Mouse (Mus musculus) lung, embryonic 16.5 days (tissue): ENCODE measurements at regions not wholly inside any gene's neighbourhood (a gene's known extent, or its start where the extent isn't known, plus 50 kb on each side); places are given as distances from the start of the nearest gene placed in this dataset.

Experiments used
- ATAC-seq: fragments of 200-750 bp; cut with Nextera tagmentation; 2 replicates; pipeline ENCODE4 v1.8.0; 2017; ENCODE audit warnings: low read depth, mild to moderate bottlenecking, moderate library complexity
- H3K27ac ChIP-seq: fragments of 300-500 bp; sonication (generic); 2 replicates; pipeline ENCODE4 v1.5.1; 2014; ENCODE audit warnings: mild to moderate bottlenecking, control low read depth, low read length
- H3K27me3 ChIP-seq: fragments of 300-500 bp; sonication (generic); 2 replicates; pipeline ENCODE4 v1.6.1; 2014; ENCODE audit warnings: low read depth, low read length, mixed read lengths; ENCODE audit not compliant: control insufficient read depth, insufficient read depth
- H3K36me3 ChIP-seq: fragments of 300-500 bp; sonication (generic); 2 replicates; pipeline ENCODE4 v1.6.1; 2014; ENCODE audit warnings: low read length; ENCODE audit not compliant: control insufficient read depth, insufficient read depth
- H3K4me1 ChIP-seq: fragments of 300-500 bp; sonication (generic); replicated peaks from 2 replicates; pipeline ENCODE4 v1.6.1; 2014; ENCODE audit warnings: low read length, mixed read lengths; ENCODE audit not compliant: control insufficient read depth, insufficient read depth
- H3K4me2 ChIP-seq: fragments of 300-500 bp; sonication (generic); 2 replicates; pipeline ENCODE4 v1.6.1; 2014; ENCODE audit warnings: low read depth, low read length, control low read depth
- H3K4me3 ChIP-seq: fragments of 300-500 bp; sonication (generic); 2 replicates; pipeline ENCODE4 v1.5.1; 2014; ENCODE audit warnings: mild to moderate bottlenecking, low read length, control low read depth
- H3K9ac ChIP-seq: fragments of 300-500 bp; sonication (generic); 2 replicates; pipeline ENCODE4 v1.6.1; 2014; ENCODE audit warnings: low read length, control low read depth
- H3K9me3 ChIP-seq: fragments of 300-500 bp; sonication (generic); 2 replicates; pipeline ENCODE4 v1.6.1; 2016; ENCODE audit warnings: low read length; ENCODE audit not compliant: control insufficient read depth
- WGBS: fragments of 180-500 bp; shearing (Covaris S2); extraction: QIAGEN DNeasy Blood & Tissue Kit; methylation state at CpG from one replicate; pipeline ENCODE4 v1.1.7; 2014; 5-methylcytosine and 5-hydroxymethylcytosine counted together

- Histone ChIP-seq H3K4me1 (no peaks in the 10 kb centered on the region), H3K4me2 (no peak overlapping the region), H3K9ac (no peak overlapping the region), H3K36me3 (no peaks in the 10 kb centered on the region), H3K9me3 (no peaks in the 10 kb centered on the region), H3K27me3 (no peaks in the 10 kb centered on the region), H3K27ac (no peak overlapping the region), H3K4me3 (no peak overlapping the region)
- ATAC-seq = no peak
- 39% methylated on average over 1 of the region's 1 CpGs for WGBS
These were observed 112.8 kb upstream of the Trib2 start for GRCm38 (mm10) chr12:15929541-15929940.

GRCm38 (mm10) chr12:15918291-15918690 is 101.6 kb upstream of the Trib2 start:
- no peaks in the 10 kb centered on the region for H3K4me1 ChIP-seq
- WGBS = 56% methylated on average over 1 of the region's 1 CpGs

GRCm38 (mm10) chr12:15912959-15913358 is 96.2 kb upstream of the Trib2 start:
- no peaks in the 10 kb centered on the region for H3K4me1 ChIP-seq
- no peak overlapping the region for H3K4me2 ChIP-seq
- H3K9ac ChIP-seq = no peak overlapping the region
- H3K27ac ChIP-seq = no peak overlapping the region
- 61% methylated on average over 1 of the region's 1 CpGs for WGBS
- no peak overlapping the region for H3K4me3 ChIP-seq
- ATAC-seq = no peak
- H3K27me3 ChIP-seq = no peaks in the 10 kb centered on the region
- H3K9me3 ChIP-seq = no peaks in the 10 kb centered on the region
- H3K36me3 ChIP-seq = no peaks in the 10 kb centered on the region

More at GRCm38 (mm10) chr12:15918291-15918690, 101.6 kb upstream of the Trib2 start:
- no peaks in the 10 kb centered on the region for H3K9me3 ChIP-seq
- H3K27me3 ChIP-seq = no peaks in the 10 kb centered on the region
- H3K36me3 ChIP-seq = no peaks in the 10 kb centered on the region
- ATAC-seq = no peak
- no peak overlapping the region for H3K4me3 ChIP-seq
- H3K27ac ChIP-seq = no peak overlapping the region
- H3K9ac ChIP-seq = no peak overlapping the region
- H3K4me2 ChIP-seq = no peak overlapping the region

GRCm38 (mm10) chr12:15912491-15912890 is 95.8 kb upstream of the Trib2 start:
- H3K27ac ChIP-seq = no peak overlapping the region
- H3K27me3 ChIP-seq = no peaks in the 10 kb centered on the region
- H3K36me3 ChIP-seq = no peaks in the 10 kb centered on the region
- H3K9me3 ChIP-seq = no peaks in the 10 kb centered on the region
- no peak for ATAC-seq
- no peak overlapping the region for H3K9ac ChIP-seq
- WGBS = 95% methylated on average over 3 of the region's 3 CpGs
- no peaks in the 10 kb centered on the region for H3K4me1 ChIP-seq
- no peak overlapping the region for H3K4me3 ChIP-seq
- H3K4me2 ChIP-seq = no peak overlapping the region

GRCm38 (mm10) chr12:15911254-15911991 is 94.7 kb upstream of the Trib2 start:
- no peaks in the 10 kb centered on the region for H3K36me3 ChIP-seq
- H3K27ac ChIP-seq = no peak overlapping the region
- H3K4me3 ChIP-seq = no peak overlapping the region
- no peaks in the 10 kb centered on the region for H3K27me3 ChIP-seq
- no peak overlapping the region for H3K4me2 ChIP-seq
- H3K9ac ChIP-seq = no peak overlapping the region
- WGBS = 65% methylated on average over 1 of the region's 1 CpGs
- no peaks in the 10 kb centered on the region for H3K4me1 ChIP-seq
- no peak for ATAC-seq
- no peaks in the 10 kb centered on the region for H3K9me3 ChIP-seq

GRCm38 (mm10) chr12:15897539-15897938 is 80.8 kb upstream of the Trib2 start:
- no peak for ATAC-seq
- no peaks in the 10 kb centered on the region for H3K4me1 ChIP-seq
- no peaks in the 10 kb centered on the region for H3K27me3 ChIP-seq
- no peak overlapping the region for H3K4me3 ChIP-seq
- H3K9ac ChIP-seq = no peak overlapping the region
- no peak overlapping the region for H3K4me2 ChIP-seq
- H3K36me3 ChIP-seq = no peaks in the 10 kb centered on the region
- no peak overlapping the region for H3K27ac ChIP-seq
- H3K9me3 ChIP-seq = no peaks in the 10 kb centered on the region
- 53% methylated on average over 2 of the region's 2 CpGs for WGBS

- no peak for ATAC-seq
- Histone ChIP-seq H3K4me2 (no peak overlapping the region), H3K36me3 (no peaks in the 10 kb centered on the region), H3K9ac (no peak overlapping the region), H3K27ac (no peak overlapping the region), H3K27me3 (no peaks in the 10 kb centered on the region), H3K9me3 (no peaks in the 10 kb centered on the region), H3K4me3 (no peak overlapping the region), H3K4me1 (no peaks in the 10 kb centered on the region)
- WGBS = 62% methylated on average over 3 of the region's 3 CpGs
These were observed 79.8 kb upstream of the Trib2 start for GRCm38 (mm10) chr12:15896511-15896910.

GRCm38 (mm10) chr12:15895215-15895614 is 78.5 kb upstream of the Trib2 start:
- Histone ChIP-seq H3K36me3 (no peaks in the 10 kb centered on the region), H3K27me3 (no peaks in the 10 kb centered on the region), H3K27ac (no peak overlapping the region), H3K9me3 (no peaks in the 10 kb centered on the region), H3K4me3 (no peak overlapping the region), H3K9ac (no peak overlapping the region), H3K4me1 (0 out of 2 replicates have a peak, but pooled peaks cover 2% of the 10 kb centered on the region), H3K4me2 (no peak overlapping the region)
- ATAC-seq = no peak
- 35% methylated on average over 2 of the region's 2 CpGs for WGBS

- Histone ChIP-seq H3K4me3 (no peak overlapping the region), H3K4me2 (no peak overlapping the region), H3K4me1 (0 out of 2 replicates have a peak, but pooled peaks cover 2% of the 10 kb centered on the region), H3K36me3 (no peaks in the 10 kb centered on the region), H3K9me3 (no peaks in the 10 kb centered on the region), H3K9ac (no peak overlapping the region), H3K27me3 (no peaks in the 10 kb centered on the region), H3K27ac (no peak overlapping the region)
- 40% methylated on average over 1 of the region's 1 CpGs for WGBS
- no peak for ATAC-seq
These were observed 73.9 kb upstream of the Trib2 start for GRCm38 (mm10) chr12:15890591-15890990.
